Mouse (Mus musculus) skeletal muscle tissue, postnatal 0 days (tissue): Measurements from ENCODE around the gene Sash3. TPM values are rescaled to one million over a fixed set of nuclear protein-coding genes. Genes with fewer than 3 reads are reported as not detected.

Experiments used
- polyA plus RNA-seq: library from polyadenylated mRNA; unstranded; fragments of >200 nt; fragmentation: Nextera tagmentation; extraction: Ambion mirVana; gene quantifications from 2 replicates; pipeline ENCODE4 v1.2.1, GENCODE M21; 2015

The Sash3 gene
- 1.7 and 2.5 TPM in 2 replicates for polyA plus RNA-seq

GRCm38 (mm10) chrX:48146262-48146661, at the start of gene Sash3:
Sash3 (plus strand) TSS chrX:48146436.

GRCm38 (mm10) chrX:48108394-48109315, 37.6 kb upstream of the Sash3 start, which contains the start of gene Xpnpep2:
Xpnpep2 (plus strand) TSS chrX:48108725.

DNA sequence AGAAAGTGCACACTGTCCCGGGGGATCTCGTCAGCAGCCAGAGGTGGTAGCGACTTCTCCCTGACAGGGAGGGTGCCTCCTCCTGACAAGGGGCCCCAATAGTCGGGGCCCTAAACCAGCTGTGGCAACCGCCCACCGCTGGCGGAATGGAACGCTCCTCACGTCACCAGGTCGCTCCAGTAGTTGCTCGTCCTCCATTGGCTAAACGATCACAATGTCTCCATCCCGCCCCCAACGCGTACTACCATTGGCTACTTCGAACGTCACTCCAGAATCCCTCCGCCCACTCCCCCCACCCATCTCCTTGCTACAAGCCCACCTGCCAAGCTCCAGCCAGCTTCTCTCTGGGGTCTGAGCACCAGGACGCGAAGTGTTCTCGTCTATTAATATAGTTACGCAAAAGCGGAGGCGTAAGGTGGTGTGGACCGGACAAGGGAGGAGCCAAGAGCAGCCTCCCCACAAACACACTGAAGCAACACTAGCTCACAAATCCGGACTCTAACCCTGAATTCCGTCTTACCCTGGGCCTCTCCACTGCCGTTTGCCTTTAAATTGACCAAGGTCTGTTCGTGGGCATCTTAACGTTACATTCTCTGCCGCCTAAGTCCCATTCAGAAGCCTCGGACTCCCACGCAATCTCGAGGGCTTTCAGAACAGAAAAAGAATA, 62.4 kb downstream of the Sash3 start, which contains the start of gene Zdhhc9:
Gene Zdhhc9 (minus strand): TSS at position 360 of the 667 bp plus-strand sequence.

Other genes starting within 250 kb of the Sash3 start
- 5.6 and 6.3 TPM in 2 replicates for gene Ocrl, start 234.0 kb upstream of the Sash3 start, polyA plus RNA-seq
- gene Apln, start 111.6 kb upstream of the Sash3 start, polyA plus RNA-seq: 8.3 and 13.6 TPM in 2 replicates
- 0.87 and 1.1 TPM in 2 replicates for gene Xpnpep2, start 37.7 kb upstream of the Sash3 start, polyA plus RNA-seq
- 1.8 and 2.3 TPM in 2 replicates for gene Zdhhc9, start 62.4 kb downstream of the Sash3 start, polyA plus RNA-seq
- 9.6 and 10.5 TPM in 2 replicates for gene Utp14a, start 110.4 kb downstream of the Sash3 start, polyA plus RNA-seq
- gene Bcorl1, start 194.9 kb downstream of the Sash3 start, polyA plus RNA-seq: 3.4 and 3.7 TPM in 2 replicates